In genomic region chr16:64941646-64942195, GRCm38 (mm10) we compare ENCODE assay signal across 13 mouse cellular contexts.
DNase-seq lines count a peak whose midpoint lies in the region; ATAC-seq and TF ChIP-seq lines count a peak whose summit lies in the region.
"Had no signal": no experiment of that assay in that cellular context is flagged by ENCODE, and none has a peak within 500 bp of the region (broad histone marks: within the 10 kb centered on the region; RNA-seq: fewer than 3 reads in every experiment).

No protein-coding gene starts in this region.

- H3K4me2 ChIP-seq in forebrain, postnatal 0 days (ENCODE audit: low read depth), result no peak overlapping the region
- no peak overlapping the region for H3K4me2 ChIP-seq in hindbrain, embryonic 12.5 days (replicated peaks)
- H3K4me2 ChIP-seq: heart, embryonic 12.5 days; midbrain, embryonic 11.5 days; neural tube, embryonic 13.5 days had no signal

- H3K36me3 ChIP-seq in forebrain, postnatal 0 days (ENCODE audit: insufficient read depth), result no peaks in the 10 kb centered on the region
- no peaks in the 10 kb centered on the region for H3K36me3 ChIP-seq in hindbrain, embryonic 12.5 days
- H3K36me3 ChIP-seq: heart, embryonic 12.5 days; limb, embryonic 10.5 days; neural tube, embryonic 13.5 days had no signal

- H3K27me3 ChIP-seq in forebrain, postnatal 0 days (ENCODE audit: insufficient read depth, low read length), result no peaks in the 10 kb centered on the region
- H3K27me3 ChIP-seq in hindbrain, embryonic 12.5 days, result no peaks in the 10 kb centered on the region
- H3K27me3 ChIP-seq: heart, embryonic 12.5 days; neural tube, embryonic 13.5 days had no signal

- no peak overlapping the region for H3K9ac ChIP-seq in forebrain, postnatal 0 days
- no peak overlapping the region for H3K9ac ChIP-seq in hindbrain, embryonic 12.5 days
- H3K9ac ChIP-seq: heart, embryonic 12.5 days; neural tube, embryonic 13.5 days had no signal

- H3K27ac ChIP-seq in olfactory bulb, adult 2 months (ENCODE audit: insufficient read depth, low read depth, low read length), result 0 out of 2 replicates have a peak overlapping the region, but pooled peaks have one; percentile 21
- no peak overlapping the region for H3K27ac ChIP-seq in forebrain, postnatal 0 days (ENCODE audit: low read depth, low read length)
- no peak overlapping the region for H3K27ac ChIP-seq in hindbrain, embryonic 12.5 days
- H3K27ac ChIP-seq: kidney, postnatal 0 days; limb, embryonic 10.5 days; neural tube, embryonic 13.5 days had no signal

- no peaks in the 10 kb centered on the region for H3K9me3 ChIP-seq in forebrain, postnatal 0 days (ENCODE audit: low read length)
- H3K9me3 ChIP-seq in hindbrain, embryonic 12.5 days (replicated peaks), result no peaks in the 10 kb centered on the region
- H3K9me3 ChIP-seq: heart, embryonic 12.5 days; limb, embryonic 10.5 days; neural tube, embryonic 13.5 days had no signal

- TF ChIP-seq POLR2A in olfactory bulb, adult 2 months (IDR thresholded peaks at IDR 0.05; ENCODE audit: insufficient read depth, low read depth, low read length), result no peak

- ATAC-seq in common myeloid progenitor, adult 5-6 weeks (replicated peaks; ENCODE audit: low read depth, poor library complexity, severe bottlenecking), result peak; percentile 98
- ATAC-seq in forebrain, postnatal 0 days, result no peak
- no peak for ATAC-seq in hindbrain, embryonic 12.5 days (ENCODE audit: low FRiP score)

- no peaks in the 10 kb centered on the region for H3K4me1 ChIP-seq in olfactory bulb, adult 2 months (ENCODE audit: control insufficient read depth, insufficient read depth, low read length)
- no peaks in the 10 kb centered on the region for H3K4me1 ChIP-seq in forebrain, postnatal 0 days (ENCODE audit: insufficient read depth)
- H3K4me1 ChIP-seq in hindbrain, embryonic 12.5 days, result no peaks in the 10 kb centered on the region
- H3K4me1 ChIP-seq: heart, embryonic 12.5 days; limb, embryonic 10.5 days; neural tube, embryonic 13.5 days had no signal

- no peak overlapping the region for H3K4me3 ChIP-seq in olfactory bulb, adult 2 months (ENCODE audit: insufficient read depth, low read depth, low read length)
- no peak overlapping the region for H3K4me3 ChIP-seq in forebrain, postnatal 0 days (ENCODE audit: low read depth, low read length)
- H3K4me3 ChIP-seq in hindbrain, embryonic 12.5 days, result no peak overlapping the region
- H3K4me3 ChIP-seq: heart, embryonic 12.5 days; limb, embryonic 10.5 days; neural tube, embryonic 13.5 days had no signal

- 86% methylated on average over 5 of the region's 5 CpGs for WGBS in olfactory bulb, adult 2 months
- WGBS in forebrain, postnatal 0 days, result 89% methylated on average over 5 of the region's 5 CpGs
- 85% methylated on average over 5 of the region's 5 CpGs for WGBS in hindbrain, embryonic 12.5 days

- peak; percentile 34 to 46 for DNase-seq in spleen, postnatal 36 days (ENCODE audit: low spot score in 2 of 2)
- DNase-seq in spleen, postnatal 10 days (ENCODE audit: low spot score in 2 of 2), result no peak
- no peak for DNase-seq in forebrain, postnatal 0 days
- DNase-seq in retina, postnatal 1 day, result no peak
- DNase-seq: cerebellum, adult 18-20 months had no signal

- no peak for TF ChIP-seq CTCF in olfactory bulb, adult 2 months (IDR thresholded peaks at IDR 0.05; ENCODE audit: insufficient read depth, low read depth, low read length)
- TF ChIP-seq CTCF in forebrain, postnatal 0 days (IDR thresholded peaks at IDR 0.05; ENCODE audit: low read depth), result no peak

Comparison
In these comparisons a context has a peak if more than half of its experiments do, and no peak if none do; other contexts are left out.
1. DNase-seq: peak in spleen, postnatal 36 days (2 of 2); none in spleen, postnatal 10 days (0 of 2), forebrain, postnatal 0 days (single experiment) and retina, postnatal 1 day (single experiment).